Comparison of ENCODE assay signal across 7 mouse cellular contexts in the genomic region with DNA sequence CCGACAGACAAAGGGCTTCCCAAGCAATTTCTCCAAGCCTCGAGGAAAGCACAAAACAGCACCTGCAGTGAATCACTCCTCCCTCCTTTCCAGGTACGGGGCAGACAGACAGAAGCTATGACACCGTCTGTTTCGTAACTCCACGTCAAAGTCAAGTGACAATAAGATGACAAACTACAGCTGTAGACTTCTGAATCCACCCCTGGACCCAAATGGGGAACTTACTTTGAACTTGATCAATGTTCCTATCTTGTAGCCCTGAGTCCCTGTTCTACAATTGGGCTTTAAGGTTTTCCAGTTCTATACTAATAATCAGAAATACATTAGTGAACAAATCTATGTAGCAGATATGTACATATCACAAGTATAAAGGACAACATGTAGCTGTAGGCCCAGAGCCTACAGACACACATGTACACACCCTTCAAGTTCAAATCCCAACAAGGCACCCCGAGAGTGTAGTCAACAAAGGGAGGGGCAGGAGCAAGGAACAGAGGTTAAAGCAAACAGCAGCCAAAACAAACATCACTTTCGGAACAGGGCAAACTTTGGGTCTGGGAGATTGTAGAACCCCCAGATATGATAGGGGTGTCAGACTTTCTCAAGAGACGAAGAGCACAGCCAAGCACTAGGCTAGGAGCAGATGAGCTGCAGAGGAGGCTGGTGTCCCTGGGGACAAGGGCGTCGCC. TPM values are rescaled to one million over a fixed set of nuclear protein-coding genes. Genes with fewer than 3 reads are reported as not detected.
A peak's percentile ranks its signal among the peaks of the same experiment; 100 is the strongest.
DNase-seq lines count a peak whose midpoint lies in the region; ATAC-seq and TF ChIP-seq lines count a peak whose summit lies in the region.

No protein-coding gene starts in this region.

- TF ChIP-seq EP300 in CH12.LX (IDR thresholded peaks at IDR 0.05; ENCODE audit: low read length), result no peak
- no peak for TF ChIP-seq EP300 in ES-Bruce4 (IDR thresholded peaks at IDR 0.05; ENCODE audit: insufficient read depth, low read depth, low read length)
- TF ChIP-seq EP300 in liver, embryonic 14.5 days (IDR thresholded peaks at IDR 0.05; ENCODE audit: low read depth), result no peak

- WGBS in liver, embryonic 14.5 days (ENCODE audit: insufficient replicate concordance), result 22% methylated on average over 11 of the region's 11 CpGs
- 55% methylated on average over 11 of the region's 11 CpGs for WGBS in stomach, embryonic 14.5 days

- dilution Hi-C loops in CH12.LX (cut with MboI; ENCODE audit: extremely low pct_ligation_motif_present, extremely low pct_unique_long_range_greater_than_20kb, low sequenced_read_pairs), result no loop called here

- no peaks in the 10 kb centered on the region for H3K27me3 ChIP-seq in CH12.LX (replicated peaks)
- no peaks in the 10 kb centered on the region for H3K27me3 ChIP-seq in ES-Bruce4 (ENCODE audit: control insufficient read depth, insufficient read depth, low read length, poor library complexity, severe bottlenecking)
- no peaks in the 10 kb centered on the region for H3K27me3 ChIP-seq in liver, embryonic 14.5 days (ENCODE audit: control insufficient read depth, insufficient read depth, low read length)
- no peaks in the 10 kb centered on the region for H3K27me3 ChIP-seq in stomach, embryonic 14.5 days (ENCODE audit: control insufficient read depth, insufficient read depth, low read length)

- no peak overlapping the region for H3K4me3 ChIP-seq in CH12.LX (replicated peaks in 1 of 3; ENCODE audit: low read depth in 2 of 3, low read length in 2 of 3, poor library complexity in 1 of 3)
- H3K4me3 ChIP-seq in ES-Bruce4 (ENCODE audit: low read depth, low read length), result peak overlapping the region; percentile 57; the same call in 1 of the 2 replicates
- H3K4me3 ChIP-seq in liver, embryonic 14.5 days (ENCODE audit: insufficient read depth in 1 of 2, low read depth in 2 of 2, low read length in 2 of 2), result peak overlapping the region; percentile 65 to 75
- peak overlapping the region; percentile 45 for H3K4me3 ChIP-seq in stomach, embryonic 14.5 days (ENCODE audit: low read depth, low read length)

- peaks cover 0 to 2% of the 10 kb centered on the region in 2 experiments; a peak in 1 of 4 replicates for H3K4me1 ChIP-seq in CH12.LX (ENCODE audit: control insufficient read depth in 1 of 2, insufficient read depth in 2 of 2)
- H3K4me1 ChIP-seq in ES-Bruce4 (ENCODE audit: control insufficient read depth, insufficient read depth, low read length), result no peaks in the 10 kb centered on the region
- peaks cover 0 to 10% of the 10 kb centered on the region in 2 experiments; a peak in 3 of 4 replicates for H3K4me1 ChIP-seq in liver, embryonic 14.5 days (replicated peaks; ENCODE audit: control insufficient read depth in 2 of 2, insufficient read depth in 2 of 2, low read length in 1 of 2)
- no peaks in the 10 kb centered on the region for H3K4me1 ChIP-seq in stomach, embryonic 14.5 days (ENCODE audit: control insufficient read depth, insufficient read depth, low read length)

- no peaks in the 10 kb centered on the region for H3K36me3 ChIP-seq in CH12.LX (replicated peaks in 1 of 2; ENCODE audit: control insufficient read depth in 1 of 2, insufficient read depth in 1 of 2, low read length in 1 of 2)
- no peaks in the 10 kb centered on the region for H3K36me3 ChIP-seq in ES-Bruce4 (ENCODE audit: control insufficient read depth, insufficient read depth, low read length, poor library complexity, severe bottlenecking)
- no peaks in the 10 kb centered on the region for H3K36me3 ChIP-seq in liver, embryonic 14.5 days (replicated peaks; ENCODE audit: control insufficient read depth, insufficient read depth, low read depth)
- no peaks in the 10 kb centered on the region for H3K36me3 ChIP-seq in stomach, embryonic 14.5 days (ENCODE audit: control insufficient read depth, insufficient read depth, low read length)

- no peak overlapping the region for H3K9ac ChIP-seq in CH12.LX (ENCODE audit: insufficient read depth, low read depth)
- no peak overlapping the region for H3K9ac ChIP-seq in ES-Bruce4 (ENCODE audit: low read depth, poor library complexity, severe bottlenecking)
- H3K9ac ChIP-seq in liver, embryonic 14.5 days (replicated peaks), result no peak overlapping the region; the same call in none of the 2 replicates
- no peak overlapping the region for H3K9ac ChIP-seq in stomach, embryonic 14.5 days (replicated peaks; ENCODE audit: low read depth, low read length)

- H3K9me3 ChIP-seq in CH12.LX (replicated peaks; ENCODE audit: low read length) (no peaks in the 10 kb centered on the region), ES-Bruce4 (replicated peaks; ENCODE audit: control insufficient read depth, insufficient read depth, low read length, poor library complexity, severe bottlenecking) (no peaks in the 10 kb centered on the region)
- H3K9me3 ChIP-seq in liver, embryonic 14.5 days (ENCODE audit: control insufficient read depth, low read length), result no peaks in the 10 kb centered on the region
- H3K9me3 ChIP-seq in stomach, embryonic 14.5 days (ENCODE audit: control insufficient read depth, low read depth, low read length), result no peaks in the 10 kb centered on the region

- TF ChIP-seq RAD21 in CH12.LX (IDR thresholded peaks at IDR 0.05; ENCODE audit: low read depth, low read length), result no peak

- H3K27ac ChIP-seq in CH12.LX (ENCODE audit: insufficient read depth, low read depth) (no peak overlapping the region), ES-Bruce4 (ENCODE audit: insufficient read depth, low read length) (no peak overlapping the region)
- H3K27ac ChIP-seq in liver, embryonic 14.5 days, result peak overlapping the region; percentile 52
- H3K27ac ChIP-seq in stomach, embryonic 14.5 days (ENCODE audit: low read length), result no peak overlapping the region

- H3K4me2 ChIP-seq in CH12.LX (ENCODE audit: insufficient read depth, low read depth, poor library complexity, severe bottlenecking), result peak overlapping the region; percentile 84
- H3K4me2 ChIP-seq in liver, embryonic 14.5 days (ENCODE audit: low read depth), result peak overlapping the region; percentile 91
- peak overlapping the region; percentile 73 for H3K4me2 ChIP-seq in stomach, embryonic 14.5 days (replicated peaks; ENCODE audit: low read depth, low read length)

- in situ Hi-C loops in CH12.LX (cut with MboI; ENCODE audit: low pct_ligation_motif_present, low pct_unique_long_range_greater_than_20kb, low sequenced_read_pairs), result no loop called here

- TF ChIP-seq POLR2A in CH12.LX (IDR thresholded peaks at IDR 0.05; ENCODE audit: low read depth, low read length) (no peak), ES-Bruce4 (IDR thresholded peaks at IDR 0.05; ENCODE audit: insufficient read depth, low read length) (no peak)

- H3K79me2 ChIP-seq in CH12.LX (replicated peaks; ENCODE audit: control insufficient read depth, extremely low read depth, insufficient read depth, poor library complexity, severe bottlenecking), result no peaks in the 10 kb centered on the region

- ATAC-seq in granulocyte monocyte progenitor cell, adult 5-6 weeks (replicated peaks; ENCODE audit: poor library complexity, severe bottlenecking), result peak; percentile 41; the same call in 1 of the 2 replicates
- peak; percentile 54 for ATAC-seq in liver, embryonic 14.5 days (ENCODE audit: insufficient read depth)
- no peak for ATAC-seq in stomach, embryonic 14.5 days (ENCODE audit: insufficient number of reproducible peaks, insufficient read depth, low FRiP score, low read depth)

- TF ChIP-seq CTCF in CH12.LX (conservative IDR thresholded peaks at IDR 0.05 in 1 of 2, IDR thresholded peaks at IDR 0.05 in 1 of 2; ENCODE audit: low read depth in 2 of 2, low read length in 2 of 2) (no peak), ES-Bruce4 (IDR thresholded peaks at IDR 0.05; ENCODE audit: low read depth, low read length) (no peak)
- TF ChIP-seq CTCF in liver, embryonic 14.5 days (IDR thresholded peaks at IDR 0.05; ENCODE audit: low read depth), result no peak

- DNase-seq in CH12.LX (ENCODE audit: extremely low read depth), result no peak
- no peak for DNase-seq in liver, embryonic 14.5 days (ENCODE audit: low read depth in 3 of 3, low spot score in 3 of 3)
- DNase-seq in frontal cortex, postnatal 14 days (ENCODE audit: low spot score in 2 of 2), result no peak
- DNase-seq in left cerebral cortex, adult 9 months (ENCODE audit: low spot score in 2 of 2), result no peak

TF ChIP-seq in CH12.LX, 34 proteins besides CTCF, POLR2A, EP300 and RAD21:
- no peak for TF ChIP-seq USF1 (IDR thresholded peaks at IDR 0.05; ENCODE audit: low read depth, low read length)
- no peak for TF ChIP-seq POLR2AphosphoS2 (IDR thresholded peaks at IDR 0.05; ENCODE audit: low read depth, low read length)

RNA-seq across cellular contexts. Expression of gene Reps2, which starts 0.9 kb away (rescaled TPM):
- total RNA-seq in CH12.LX (2012; rRNA removed) (under 0.01 TPM in 1 of 2 replicates, not detected in the other), CH12.LX (2014; rRNA removed) (0.08 TPM in 1 of 2 replicates, not detected in the other)
- polyA plus RNA-seq in CH12.LX (2012; ENCODE audit: insufficient read length, low read depth) (0.04 and 0.06 TPM in 2 replicates), ES-Bruce4 (2011; ENCODE audit: insufficient read depth, insufficient read length, low read depth, missing spikeins) (1.2 and 3.1 TPM in 2 replicates)
- total RNA-seq in granulocyte monocyte progenitor cell, adult 5-6 weeks (2014; fragmentation: Nextera tagmentation), result not detected in 2 replicates
- 0.09 and 0.15 TPM in 2 replicates for total RNA-seq in granulocyte monocyte progenitor cell, adult 5-6 weeks (2017)
- 0.51 and 0.63 TPM in 2 replicates for polyA plus RNA-seq in liver, embryonic 14.5 days (2012; rRNA removed)
- polyA plus RNA-seq in liver, embryonic 14.5 days (2014; fragmentation: Nextera tagmentation; extraction: Ambion mirVana), result 0.52 and 0.95 TPM in 2 replicates
- 2.7 and 3.2 TPM in 2 replicates for polyA plus RNA-seq in stomach, embryonic 14.5 days (2014; fragmentation: Nextera tagmentation; extraction: Ambion mirVana)

Comparison
In these comparisons a context has a peak if more than half of its experiments do, and no peak if none do; other contexts are left out.
1. H3K4me3 ChIP-seq: peak in ES-Bruce4 (single experiment), liver, embryonic 14.5 days (2 of 2) and stomach, embryonic 14.5 days (single experiment); none in CH12.LX (0 of 3).
2. Peak in every context shown above with its lines, with median percentiles within 50 percentile points of each other: H3K4me2 ChIP-seq.